Mouse (Mus musculus) spleen, adult 18-20 months (tissue): ENCODE data around the gene Trpm1.

ENCODE experiments used
- DNase-seq, 2 experiments: peaks; one replicate each; pipeline ENCODE4 v3.0.0; 2022; ENCODE audit warnings: mixed read lengths in 2 of 2

Gene Trpm1

GRCm38 (mm10) chr7:64296286-64297010, 142.8 kb downstream of the Trpm1 start:
- no peak for DNase-seq

GRCm38 (mm10) chr7:64310241-64310640, 156.6 kb downstream of the Trpm1 start:
- no peak for DNase-seq

GRCm38 (mm10) chr7:64310756-64311155, 157.1 kb downstream of the Trpm1 start:
- DNase-seq: no peak

GRCm38 (mm10) chr7:64312811-64313210, 159.2 kb downstream of the Trpm1 start:
- no peak for DNase-seq
